Mouse (Mus musculus) heart, postnatal 0 days (tissue): Measurements from ENCODE around the gene Ssbp3. TPM values are rescaled to one million over a fixed set of nuclear protein-coding genes. Genes with fewer than 3 reads are reported as not detected.

Experiments used
- ATAC-seq: fragments of 200-750 bp; cut with Nextera tagmentation; 2 replicates; pipeline ENCODE4 v1.8.0; 2017; ENCODE audit warnings: low read depth, moderate number of reproducible peaks, moderate library complexity; ENCODE audit not compliant: insufficient read depth
- DNase-seq: peaks from one replicate; pipeline ENCODE4 v3.0.0-alpha.2; 2016; ENCODE audit warnings: low spot score
- H3K27ac ChIP-seq: fragments of 300-500 bp; sonication (generic); 2 replicates; pipeline ENCODE4 v1.5.1; 2014; ENCODE audit warnings: low read depth, mild to moderate bottlenecking
- H3K27me3 ChIP-seq: fragments of 300-500 bp; sonication (generic); 2 replicates; pipeline ENCODE4 v1.6.1; 2014; ENCODE audit warnings: low read length, mixed read lengths; ENCODE audit not compliant: control insufficient read depth, insufficient read depth
- H3K36me3 ChIP-seq: fragments of 300-500 bp; sonication (generic); replicated peaks from 2 replicates; pipeline ENCODE4 v1.6.1; 2014; ENCODE audit warnings: low read length, mixed read lengths; ENCODE audit not compliant: control insufficient read depth, insufficient read depth
- H3K4me1 ChIP-seq: fragments of 300-500 bp; sonication (generic); 2 replicates; pipeline ENCODE4 v1.6.1; 2014; ENCODE audit warnings: antibody characterized with exemption; ENCODE audit not compliant: control insufficient read depth, insufficient read depth
- H3K4me2 ChIP-seq: fragments of 300-500 bp; sonication (generic); 2 replicates; pipeline ENCODE4 v1.6.1; 2014; ENCODE audit warnings: low read depth, mild to moderate bottlenecking, low read length, moderate library complexity
- H3K4me3 ChIP-seq: fragments of 300-500 bp; sonication (generic); 2 replicates; pipeline ENCODE4 v1.5.1; 2014; ENCODE audit warnings: low read depth, low read length
- H3K9ac ChIP-seq: fragments of 300-500 bp; sonication (generic); replicated peaks from 2 replicates; pipeline ENCODE4 v1.6.1; 2014; ENCODE audit warnings: low read depth, low read length, mixed read lengths
- H3K9me3 ChIP-seq: fragments of 300-500 bp; sonication (generic); replicated peaks from 2 replicates; pipeline ENCODE4 v1.6.1; 2016; ENCODE audit warnings: low read length; ENCODE audit not compliant: control insufficient read depth
- CTCF ChIP-seq: IDR thresholded peaks from 2 replicates; pipeline ENCODE4 v1.5.1; 2016; ENCODE audit warnings: antibody characterized with exemption, control low read depth, low read depth
- EP300 ChIP-seq: IDR thresholded peaks from 2 replicates; pipeline ENCODE4 v1.6.1; 2016; ENCODE audit warnings: antibody characterized with exemption, low read depth
- WGBS: fragments of 180-500 bp; shearing (Covaris S2); extraction: QIAGEN DNeasy Blood & Tissue Kit; methylation state at CpG from one replicate; pipeline ENCODE4 v1.1.7; 2014; 5-methylcytosine and 5-hydroxymethylcytosine counted together
- polyA plus RNA-seq: library from polyadenylated mRNA; unstranded; fragments of >200 nt; fragmentation: Nextera tagmentation; extraction: Ambion mirVana; gene quantifications from 2 replicates; pipeline ENCODE4 v1.2.1, GENCODE M21; 2015
- total RNA-seq: library from RNA; depleted of rRNA; stranded (reverse); fragments of >200 nt; gene quantifications from 2 replicates; pipeline ENCODE4 v1.2.3, GENCODE M21; 2014; ENCODE audit warnings: low replicate concordance

Ssbp3 gene
- total and polyA plus RNA-seq, 2 experiments from 2014 or later, result 25.9 to 35.6 TPM

DNA sequence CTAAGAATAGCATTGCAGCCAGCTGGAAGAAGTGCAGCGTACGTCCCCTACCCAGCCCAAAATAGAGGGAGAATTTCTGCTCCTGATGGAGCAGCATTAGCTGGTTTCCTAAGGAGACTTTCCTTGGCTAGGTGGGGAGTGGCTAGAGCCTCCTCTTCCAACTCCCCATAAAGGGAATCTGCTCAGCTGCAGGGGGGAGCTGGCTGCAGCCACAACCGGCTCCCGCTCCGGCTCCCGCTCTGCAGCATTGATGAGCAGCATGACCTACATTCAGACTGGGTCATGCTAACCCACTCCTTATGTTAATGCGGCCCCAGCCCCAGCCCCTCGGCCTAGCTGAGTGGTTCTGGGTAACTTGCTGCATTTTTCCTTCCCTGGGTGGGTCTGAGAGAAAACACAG lies 128.8 kb downstream of the Ssbp3 start:
- Histone ChIP-seq H3K4me2 (no peak overlapping the region), H3K27ac (no peak overlapping the region), H3K4me3 (no peak overlapping the region), H3K9me3 (no peaks in the 10 kb centered on the region), H3K27me3 (no peaks in the 10 kb centered on the region), H3K36me3 (peaks cover 64% of the 10 kb centered on the region), H3K9ac (no peak overlapping the region), H3K4me1 (peaks cover 4% of the 10 kb centered on the region; the same call in 1 of the 2 replicates)
- WGBS, result 52% methylated on average over 8 of the region's 8 CpGs
- DNase-seq (no peak), ATAC-seq (no peak)
- TF ChIP-seq EP300 (no peak), CTCF (no peak)

DNA sequence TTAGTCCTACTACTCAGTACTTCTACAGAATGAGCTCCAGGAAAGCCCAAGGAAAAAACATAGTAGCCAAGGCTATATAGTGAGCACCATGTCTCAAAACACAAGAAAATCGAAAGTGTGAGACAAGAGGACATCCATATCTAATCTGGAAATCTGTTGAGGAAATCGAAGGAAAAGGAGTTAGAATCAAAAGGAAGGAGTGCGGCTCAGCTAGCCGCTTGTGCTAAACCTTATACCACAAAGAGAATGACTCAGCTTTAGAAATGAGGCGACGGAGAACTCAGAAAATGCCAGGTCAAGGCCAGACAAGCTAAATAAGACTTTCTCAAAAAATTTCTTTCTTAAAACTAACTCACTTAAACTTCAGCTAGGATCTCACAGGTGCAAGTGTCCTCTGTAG lies 131.8 kb downstream of the Ssbp3 start:
- H3K9ac ChIP-seq, result no peak overlapping the region
- H3K4me3 ChIP-seq, result no peak overlapping the region
- WGBS, result 86% methylated on average over 6 of the region's 6 CpGs
- H3K4me1 ChIP-seq, result peaks cover 4% of the 10 kb centered on the region; the same call in 1 of the 2 replicates
- no peaks in the 10 kb centered on the region for H3K9me3 ChIP-seq
- no peak overlapping the region for H3K27ac ChIP-seq
- ATAC-seq (no peak), DNase-seq (no peak)
- no peaks in the 10 kb centered on the region for H3K27me3 ChIP-seq
- H3K4me2 ChIP-seq, result no peak overlapping the region
- H3K36me3 ChIP-seq, result peaks cover 80% of the 10 kb centered on the region
- TF ChIP-seq EP300 (no peak), CTCF (no peak)

DNA sequence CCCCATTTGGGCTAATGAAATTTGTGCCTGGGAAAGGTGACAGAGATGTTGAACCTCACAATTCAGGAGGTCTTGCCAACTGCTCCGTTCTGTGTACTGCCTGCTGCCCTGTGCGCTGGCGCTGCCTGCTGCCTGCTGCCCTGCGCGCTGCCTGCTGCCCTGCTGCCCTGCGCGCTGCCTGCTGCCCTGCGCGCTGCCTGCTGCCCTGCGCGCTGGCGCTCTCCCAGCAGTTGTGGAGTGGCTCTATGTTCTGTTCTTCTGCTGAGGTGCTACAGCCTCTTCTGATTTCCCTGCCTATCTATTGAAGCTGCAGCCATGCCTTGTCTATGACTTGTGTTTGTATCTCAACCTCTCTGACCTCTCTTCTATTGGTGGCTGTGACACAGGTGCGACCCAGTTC lies 134.7 kb downstream of the Ssbp3 start:
- no peak overlapping the region for H3K4me2 ChIP-seq
- H3K9me3 ChIP-seq, result no peaks in the 10 kb centered on the region
- DNase-seq (no peak), ATAC-seq (no peak)
- H3K4me3 ChIP-seq, result no peak overlapping the region
- H3K36me3 ChIP-seq, result peaks cover 69% of the 10 kb centered on the region
- TF ChIP-seq EP300 (no peak), CTCF (no peak)
- H3K27ac ChIP-seq, result no peak overlapping the region
- no peaks in the 10 kb centered on the region for H3K27me3 ChIP-seq
- no peak overlapping the region for H3K9ac ChIP-seq
- 95% methylated on average over 13 of the region's 13 CpGs for WGBS
- no peaks in the 10 kb centered on the region for H3K4me1 ChIP-seq

DNA sequence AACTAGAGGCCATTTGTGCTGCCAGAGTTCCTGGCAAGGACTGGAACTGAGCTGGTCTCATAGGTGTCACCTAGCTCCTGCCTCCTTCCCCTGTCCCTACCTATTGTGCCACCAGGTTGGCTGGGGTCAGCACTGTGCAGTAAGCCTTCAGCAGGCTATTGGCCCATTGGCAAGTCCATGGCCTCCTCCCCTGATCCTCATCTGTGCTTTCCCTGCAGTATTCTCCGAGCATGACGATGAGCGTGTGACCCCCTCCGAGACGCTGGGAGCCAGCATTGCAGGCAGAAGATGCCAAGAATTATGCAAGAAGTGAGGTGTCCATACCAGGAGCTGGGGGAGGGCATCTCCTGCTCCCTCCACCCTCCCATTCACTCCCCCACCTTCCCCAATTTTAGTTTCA lies 137.3 kb downstream of the Ssbp3 start:
- WGBS, result 74% methylated on average over 5 of the region's 5 CpGs
- ATAC-seq (no peak), DNase-seq (no peak)
- Histone ChIP-seq H3K4me2 (no peak overlapping the region), H3K9ac (no peak overlapping the region), H3K4me1 (no peaks in the 10 kb centered on the region), H3K27me3 (no peaks in the 10 kb centered on the region), H3K27ac (no peak overlapping the region), H3K9me3 (no peaks in the 10 kb centered on the region), H3K4me3 (no peak overlapping the region), H3K36me3 (peaks cover 46% of the 10 kb centered on the region)
- TF ChIP-seq EP300, result no peak
- no peak for TF ChIP-seq CTCF

DNA sequence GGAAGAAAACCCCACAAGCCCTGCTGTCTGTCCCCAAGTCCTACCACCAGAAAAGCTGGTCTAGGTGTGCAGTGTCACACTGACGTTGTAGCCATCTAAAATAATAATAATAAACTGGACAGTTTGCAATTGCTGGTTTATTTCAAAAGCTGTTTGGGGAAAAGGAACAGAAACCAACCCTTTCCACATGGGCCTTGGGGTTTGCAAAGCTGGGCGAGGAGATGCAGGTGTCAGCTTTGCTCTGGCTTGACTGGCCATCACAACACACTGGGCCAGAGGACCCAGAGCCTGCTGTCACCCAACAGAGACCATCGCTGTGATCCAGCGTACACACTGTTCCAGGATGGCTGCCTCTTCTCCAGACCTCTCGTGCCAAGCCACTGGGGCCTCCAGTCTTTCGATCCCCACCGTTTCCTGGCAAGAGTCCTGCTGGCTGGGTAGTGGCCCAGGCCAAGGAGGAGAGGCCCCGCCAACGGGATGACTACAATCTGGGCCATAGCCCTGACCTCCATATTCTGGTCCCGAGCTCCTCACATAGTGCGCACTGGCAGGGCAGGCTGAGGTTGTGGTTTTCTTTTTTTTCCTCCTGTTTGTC lies 138.2 kb downstream of the Ssbp3 start:
- WGBS, result 83% methylated on average over 11 of the region's 11 CpGs
- ATAC-seq (no peak), DNase-seq (no peak)
- H3K27ac ChIP-seq, result no peak overlapping the region
- TF ChIP-seq CTCF, result no peak
- H3K4me3 ChIP-seq, result no peak overlapping the region
- no peaks in the 10 kb centered on the region for H3K4me1 ChIP-seq
- no peaks in the 10 kb centered on the region for H3K27me3 ChIP-seq
- peaks cover 41% of the 10 kb centered on the region for H3K36me3 ChIP-seq
- H3K4me2 ChIP-seq, result no peak overlapping the region
- no peak overlapping the region for H3K9ac ChIP-seq
- no peaks in the 10 kb centered on the region for H3K9me3 ChIP-seq

DNA sequence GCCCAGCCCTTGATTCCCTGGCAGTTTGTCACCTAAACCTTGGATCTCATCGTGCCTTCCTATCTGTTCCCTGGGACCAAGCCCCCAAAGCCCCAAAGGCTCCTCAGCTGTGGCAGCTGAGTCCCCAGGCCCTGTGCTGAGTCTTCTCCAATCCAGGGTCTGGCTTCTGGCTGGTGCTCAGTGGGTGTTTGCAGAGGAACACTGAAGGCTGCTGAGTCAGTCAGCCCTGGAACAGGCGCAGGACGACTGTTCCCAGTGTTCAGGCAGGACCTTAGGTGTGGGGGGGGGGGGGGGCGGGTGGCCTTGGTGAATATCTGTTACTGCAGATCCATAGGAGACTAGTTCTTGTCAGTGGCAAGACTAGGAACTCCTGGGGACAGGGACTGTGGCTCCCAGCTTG lies 141.4 kb downstream of the Ssbp3 start:
- no peaks in the 10 kb centered on the region for H3K4me1 ChIP-seq
- DNase-seq (no peak), ATAC-seq (no peak)
- no peaks in the 10 kb centered on the region for H3K9me3 ChIP-seq
- no peaks in the 10 kb centered on the region for H3K27me3 ChIP-seq
- H3K36me3 ChIP-seq, result peaks cover 38% of the 10 kb centered on the region
- TF ChIP-seq CTCF (no peak), EP300 (no peak)
- no peak overlapping the region for H3K4me2 ChIP-seq
- H3K27ac ChIP-seq, result no peak overlapping the region
- no peak overlapping the region for H3K4me3 ChIP-seq
- no peak overlapping the region for H3K9ac ChIP-seq
- 53% methylated on average over 4 of the region's 4 CpGs for WGBS
